Mouse (Mus musculus) liver, embryonic 14.5 days (tissue): ENCODE results near the gene Lcn6.
"Not testable (repeated sequence)": the region's sequence is repeated elsewhere in the genome, so short reads cannot be mapped to it uniquely, and the experiment has no call there.

Experiments
- CTCF ChIP-seq: IDR thresholded peaks from 2 replicates; pipeline ENCODE4 v1.5.1; 2016; ENCODE audit warnings: antibody characterized with exemption, low read depth, control low read depth
- EP300 ChIP-seq: IDR thresholded peaks from 2 replicates; pipeline ENCODE4 v1.6.1; 2016; ENCODE audit warnings: antibody characterized with exemption, low read depth

GRCm38 (mm10) chr2:25699743-25700142 lies 23.2 kb downstream of the Lcn6 start, which contains the start of gene Obp2a:
- not testable (repeated sequence) for TF ChIP-seq CTCF, EP300
